ENCODE assay signal across 18 mouse cellular contexts in the genomic region with DNA sequence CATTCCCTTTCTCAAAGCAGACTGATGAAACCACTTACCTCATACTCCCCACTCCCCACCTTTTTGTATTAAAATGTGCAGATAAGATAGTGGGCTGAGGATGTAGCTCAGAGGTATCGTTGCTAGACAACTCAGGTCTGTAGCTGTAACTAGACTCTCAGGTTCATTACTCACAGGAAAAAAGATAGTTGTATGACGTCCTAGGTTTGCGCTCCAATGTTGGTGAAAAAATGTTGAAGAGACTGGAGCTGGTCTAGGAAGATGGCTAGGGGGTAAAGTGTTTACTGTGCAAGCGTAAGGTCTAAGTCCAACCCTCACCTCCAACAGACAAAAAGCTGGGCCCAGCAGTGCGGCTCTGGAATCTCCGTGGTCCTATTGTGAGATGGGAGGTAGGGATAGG.
"Had no signal": no experiment of that assay in that cellular context is flagged by ENCODE, and none has a peak within 500 bp of the region (broad histone marks: within the 10 kb centered on the region; RNA-seq: fewer than 3 reads in every experiment).

No protein-coding gene starts in this region.

- ATAC-seq: liver, embryonic 12.5 days; lung, postnatal 0 days; midbrain, embryonic 13.5 days; midbrain, embryonic 16.5 days had no signal

- H3K27me3 ChIP-seq: megakaryocyte, embryonic 14.5 days; stomach, embryonic 15.5 days had no signal

- H3K4me2 ChIP-seq: kidney, embryonic 15.5 days; limb, embryonic 13.5 days; liver, embryonic 12.5 days; lung, embryonic 14.5 days; midbrain, embryonic 13.5 days; neural tube, embryonic 13.5 days; stomach, embryonic 15.5 days had no signal

- H3K9me3 ChIP-seq: kidney, embryonic 15.5 days; limb, embryonic 10.5 days; limb, embryonic 13.5 days; liver, embryonic 12.5 days; midbrain, embryonic 10.5 days; midbrain, embryonic 13.5 days; neural tube, embryonic 13.5 days; stomach, embryonic 15.5 days had no signal

- H3K9ac ChIP-seq: kidney, embryonic 15.5 days; limb, embryonic 13.5 days; liver, embryonic 12.5 days; lung, embryonic 14.5 days; midbrain, embryonic 13.5 days; neural tube, embryonic 13.5 days; stomach, embryonic 15.5 days had no signal

- H3K4me3 ChIP-seq: kidney, embryonic 15.5 days; limb, embryonic 10.5 days; limb, embryonic 13.5 days; liver, embryonic 12.5 days; megakaryocyte, embryonic 14.5 days; midbrain, embryonic 10.5 days; midbrain, embryonic 13.5 days; myocyte; neural tube, embryonic 13.5 days; stomach, embryonic 15.5 days had no signal

- H3K36me3 ChIP-seq: kidney, embryonic 15.5 days; limb, embryonic 10.5 days; limb, embryonic 13.5 days; liver, embryonic 12.5 days; midbrain, embryonic 10.5 days; midbrain, embryonic 13.5 days; neural tube, embryonic 13.5 days; stomach, embryonic 15.5 days had no signal

- DNase-seq: kidney, postnatal 10 days; liver; lung, embryonic 14.5 days; retina, postnatal 1 day; right cerebral cortex, postnatal 25 days; thymus, postnatal 25 days had no signal

- H3K27ac ChIP-seq: kidney, embryonic 15.5 days; limb, embryonic 10.5 days; limb, embryonic 13.5 days; liver, embryonic 12.5 days; midbrain, embryonic 10.5 days; midbrain, embryonic 13.5 days; neural tube, embryonic 13.5 days; stomach, embryonic 15.5 days had no signal
